Mouse (Mus musculus) MN1 (cell line): ENCODE measurements around the gene Rbm8a2.

Experiments used
- DNase-seq: peaks from one replicate; pipeline ENCODE4 v3.0.0-alpha.2; 2016; ENCODE audit warnings: low spot score

Rbm8a2 gene

GRCm38 (mm10) chr1:175931391-175931790, 47.5 kb downstream of the Rbm8a2 start:
- DNase-seq = no peak
